Mouse (Mus musculus) CH12.LX (cell line): ENCODE data around the gene Muc4. TPM values are rescaled to one million over a fixed set of nuclear protein-coding genes. Genes with fewer than 3 reads are reported as not detected.

Experiments
- DNase-seq: peaks from one replicate; pipeline ENCODE4 v3.0.0-alpha.2; 2013; ENCODE audit errors: extremely low read depth
- H3K27ac ChIP-seq: 2 replicates; pipeline ENCODE4 v1.5.1; 2012; ENCODE audit warnings: low read depth, mild to moderate bottlenecking, control low read depth, moderate library complexity; ENCODE audit not compliant: insufficient read depth
- H3K27me3 ChIP-seq: replicated peaks from 2 replicates; pipeline ENCODE3; 2012; ENCODE audit warnings: inconsistent platforms
- H3K36me3 ChIP-seq, 2 experiments: replicated peaks in 1 of 2; 2 replicates each; pipeline versions ENCODE3 to v1.6.1; 2012; ENCODE audit warnings: inconsistent platforms in 1 of 2, low read length in 1 of 2, mild to moderate bottlenecking in 1 of 2, mixed read lengths in 1 of 2, moderate library complexity in 1 of 2; ENCODE audit not compliant: control insufficient read depth in 1 of 2, insufficient read depth in 1 of 2
- H3K4me1 ChIP-seq, 2 experiments: 2 replicates each; pipeline ENCODE4 v1.6.1; 2012; ENCODE audit warnings: inconsistent platforms in 1 of 2, moderate library complexity in 1 of 2; ENCODE audit not compliant: insufficient read depth in 2 of 2, control insufficient read depth in 1 of 2
- H3K4me2 ChIP-seq: 2 replicates; pipeline ENCODE4 v1.6.1; 2012; ENCODE audit warnings: low read depth, mild to moderate bottlenecking, control low read depth; ENCODE audit not compliant: poor library complexity, insufficient read depth, severe bottlenecking
- H3K4me3 ChIP-seq, 3 experiments: fragments of 150-350 bp in 1 of 3; sonication (generic) in 1 of 3; replicated peaks in 1 of 3; 2 replicates each; pipeline versions ENCODE3 to v1.5.1; 2011 to 2012; ENCODE audit warnings: low read depth in 2 of 3, low read length in 2 of 3, mild to moderate bottlenecking in 2 of 3, moderate library complexity in 2 of 3, control low read depth in 1 of 3, improper control_type of control experiment in 1 of 3, inconsistent platforms in 1 of 3, mixed read lengths in 1 of 3; ENCODE audit not compliant: poor library complexity in 1 of 3
- H3K79me2 ChIP-seq: replicated peaks from 2 replicates; pipeline ENCODE4 v1.6.1; 2012; ENCODE audit warnings: mild to moderate bottlenecking, moderate library complexity; ENCODE audit not compliant: control insufficient read depth, poor library complexity, insufficient read depth, severe bottlenecking; ENCODE audit errors: extremely low read depth
- H3K9ac ChIP-seq: 2 replicates; pipeline ENCODE4 v1.6.1; 2012; ENCODE audit warnings: low read depth, mild to moderate bottlenecking, control low read depth, moderate library complexity; ENCODE audit not compliant: insufficient read depth
- H3K9me3 ChIP-seq: replicated peaks from 2 replicates; pipeline ENCODE3; 2012; ENCODE audit warnings: low read length, inconsistent platforms, mixed read lengths
- CHD1 ChIP-seq: IDR thresholded peaks from 2 replicates; pipeline ENCODE4 v1.6.1; 2012; ENCODE audit warnings: low read depth, low read length, improper control_type of control experiment, inconsistent platforms
- CTCF ChIP-seq, 2 experiments: IDR thresholded peaks in 1 of 2; conservative IDR thresholded peaks in 1 of 2; 2 replicates each; pipeline ENCODE4 v1.5.1; 2011 to 2012; ENCODE audit warnings: low read depth in 2 of 2, low read length in 2 of 2, improper control_type of control experiment in 1 of 2, inconsistent platforms in 1 of 2, mild to moderate bottlenecking in 1 of 2, moderate library complexity in 1 of 2
- EP300 ChIP-seq: IDR thresholded peaks from 2 replicates; pipeline ENCODE4 v1.6.1; 2011; ENCODE audit warnings: low read length, improper control_type of control experiment
- ETS1 ChIP-seq: conservative IDR thresholded peaks from 2 replicates; pipeline ENCODE4 v1.6.1; 2012; ENCODE audit warnings: low read depth, mild to moderate bottlenecking, inconsistent platforms, low read length, improper control_type of control experiment, moderate library complexity
- IRF4 ChIP-seq: IDR thresholded peaks from 2 replicates; pipeline ENCODE4 v1.6.1; 2014; ENCODE audit warnings: low read depth, mild to moderate bottlenecking, inconsistent platforms, low read length, improper control_type of control experiment
- MAFK ChIP-seq: IDR thresholded peaks from 2 replicates; pipeline ENCODE4 v1.6.1; 2011; ENCODE audit warnings: low read length, improper control_type of control experiment; ENCODE audit not compliant: insufficient replicate concordance
- MAZ ChIP-seq: IDR thresholded peaks from 2 replicates; pipeline ENCODE4 v1.6.1; 2012; ENCODE audit warnings: low read depth, mild to moderate bottlenecking, inconsistent platforms, low read length, improper control_type of control experiment, moderate library complexity
- MEF2A ChIP-seq: IDR thresholded peaks from 2 replicates; pipeline ENCODE4 v1.6.1; 2014; ENCODE audit warnings: low read depth, mild to moderate bottlenecking, inconsistent platforms, low read length, improper control_type of control experiment, borderline replicate concordance
- MXI1 ChIP-seq: IDR thresholded peaks from 2 replicates; pipeline ENCODE4 v1.6.1; 2011; ENCODE audit warnings: mild to moderate bottlenecking, low read depth, low read length, improper control_type of control experiment
- MYC ChIP-seq: IDR thresholded peaks from 2 replicates; pipeline ENCODE4 v1.6.1; 2011; ENCODE audit warnings: low read depth, mild to moderate bottlenecking, improper control_type of control experiment, low read length
- NELFE ChIP-seq: IDR thresholded peaks from 2 replicates; pipeline ENCODE4 v1.6.1; 2011; ENCODE audit warnings: low read depth, low read length, improper control_type of control experiment
- PAX5 ChIP-seq: IDR thresholded peaks from 2 replicates; pipeline ENCODE4 v1.6.1; 2012; ENCODE audit warnings: low read length, inconsistent platforms, mixed read lengths
- RCOR1 ChIP-seq: conservative IDR thresholded peaks from 2 replicates; pipeline ENCODE4 v1.6.1; 2012; ENCODE audit warnings: low read depth, mild to moderate bottlenecking, inconsistent platforms, low read length, improper control_type of control experiment
- SMC3 ChIP-seq: IDR thresholded peaks from 2 replicates; pipeline ENCODE4 v1.6.1; 2011; ENCODE audit warnings: low read depth, low read length, improper control_type of control experiment
- TBP ChIP-seq: conservative IDR thresholded peaks from 2 replicates; pipeline ENCODE4 v1.6.1; 2011; ENCODE audit warnings: low read depth, low read length, improper control_type of control experiment
- USF1 ChIP-seq: IDR thresholded peaks from 2 replicates; pipeline ENCODE4 v1.6.1; 2014; ENCODE audit warnings: low read depth, mild to moderate bottlenecking, inconsistent platforms, low read length, improper control_type of control experiment
- USF2 ChIP-seq: conservative IDR thresholded peaks from 2 replicates; pipeline ENCODE4 v1.6.1; 2011; ENCODE audit warnings: low read depth, low read length, improper control_type of control experiment
- ZC3H11A ChIP-seq: IDR thresholded peaks from 2 replicates; pipeline ENCODE4 v1.6.1; 2012; ENCODE audit warnings: low read depth, mild to moderate bottlenecking, inconsistent platforms, low read length, improper control_type of control experiment
- ZKSCAN1 ChIP-seq: IDR thresholded peaks from 2 replicates; pipeline ENCODE4 v1.6.1; 2012; ENCODE audit warnings: low read depth, inconsistent platforms, low read length, improper control_type of control experiment, borderline replicate concordance
- ZMIZ1 ChIP-seq: IDR thresholded peaks from 2 replicates; pipeline ENCODE4 v1.6.1; 2012; ENCODE audit warnings: low read depth, mild to moderate bottlenecking, inconsistent platforms, low read length, improper control_type of control experiment
- ZNF384 ChIP-seq: IDR thresholded peaks from 2 replicates; pipeline ENCODE4 v1.6.1; 2012; ENCODE audit warnings: low read depth, low read length, improper control_type of control experiment, inconsistent platforms
- dilution Hi-C: fragments of 300-500 bp; cut with MboI; formaldehyde crosslinking; loops from 2 replicates; pipeline ENCODE4 v1.14.3; 2020; ENCODE audit warnings: low sequenced_read_pairs; ENCODE audit not compliant: extremely low pct_unique_long_range_greater_than_20kb, extremely low pct_ligation_motif_present
- in situ Hi-C: fragments of 300-500 bp; cut with MboI; formaldehyde crosslinking; loops from 3 replicates; pipeline ENCODE4 v1.14.3; 2019; ENCODE audit warnings: low sequenced_read_pairs, low pct_ligation_motif_present, low pct_unique_long_range_greater_than_20kb, mixed read lengths
- polyA plus RNA-seq: library from polyadenylated mRNA; unstranded; fragments of >175 nt; gene quantifications from 2 replicates; pipeline ENCODE4 v1.2.1, GENCODE M21; 2012; ENCODE audit warnings: low read depth; ENCODE audit not compliant: insufficient read length
- total RNA-seq, 2 experiments: library from RNA; depleted of rRNA; stranded (reverse); fragments of 300-350 nt in 1 of 2; fragments of >200 nt in 1 of 2; gene quantifications; 2 replicates each; pipeline ENCODE4 v1.2.3; 2012 to 2014

The Muc4 gene
- total and polyA plus RNA-seq, 3 experiments = 0.09 to 0.51 (median 0.34) TPM

DNA sequence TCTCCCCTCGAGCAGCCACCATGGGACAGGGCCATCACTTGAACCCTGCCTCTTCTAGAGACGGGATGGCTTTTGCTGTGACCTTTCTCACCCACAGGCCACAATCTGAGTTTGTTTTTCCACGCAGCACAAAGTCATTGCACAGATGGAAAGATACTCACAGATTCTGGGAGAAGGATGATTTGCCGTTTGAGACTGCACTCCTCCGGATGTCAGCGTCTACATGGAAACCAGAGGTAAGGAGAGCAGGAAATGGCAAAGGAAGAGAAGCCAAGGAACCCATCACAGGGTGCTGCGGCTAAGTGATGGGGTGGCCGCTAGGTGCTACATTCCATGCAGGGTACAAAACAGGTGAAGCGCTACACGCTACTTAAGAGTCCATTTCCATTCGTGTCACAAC lies 93.4 kb downstream of the Muc4 start:
- no peak for DNase-seq
- no peaks in the 10 kb centered on the region for H3K27me3 ChIP-seq
- no peak overlapping the region for H3K9ac ChIP-seq
- H3K4me1 ChIP-seq = no peaks in the 10 kb centered on the region
- no peaks in the 10 kb centered on the region for H3K9me3 ChIP-seq
- dilution Hi-C loops (no loop called here), in situ Hi-C loops (no loop called here)
- H3K79me2 ChIP-seq = no peaks in the 10 kb centered on the region
- no peak overlapping the region for H3K27ac ChIP-seq
- no peak overlapping the region for H3K4me2 ChIP-seq
- H3K36me3 ChIP-seq = peaks cover 42 to 84% of the 10 kb centered on the region in 2 experiments
- H3K4me3 ChIP-seq = no peak overlapping the region
- TF ChIP-seq PAX5 = no peak
- TF ChIP-seq MEF2A = no peak
- TF ChIP-seq USF2 = no peak
- no peak for TF ChIP-seq MYC
- no peak for TF ChIP-seq CHD1
- TF ChIP-seq ETS1 = no peak
- no peak for TF ChIP-seq ZNF384
- TF ChIP-seq USF1 = no peak
- TF ChIP-seq MAFK = no peak
- no peak for TF ChIP-seq SMC3
- TF ChIP-seq ZMIZ1 = no peak
- TF ChIP-seq CTCF (conservative IDR thresholded peaks at IDR 0.05 in 1 of 2, IDR thresholded peaks at IDR 0.05 in 1 of 2; ENCODE audit: low read depth in 2 of 2, low read length in 2 of 2) = no peak
- no peak for TF ChIP-seq MXI1
- no peak for TF ChIP-seq ZC3H11A
- no peak for TF ChIP-seq EP300
- no peak for TF ChIP-seq IRF4
- TF ChIP-seq NELFE = no peak

DNA sequence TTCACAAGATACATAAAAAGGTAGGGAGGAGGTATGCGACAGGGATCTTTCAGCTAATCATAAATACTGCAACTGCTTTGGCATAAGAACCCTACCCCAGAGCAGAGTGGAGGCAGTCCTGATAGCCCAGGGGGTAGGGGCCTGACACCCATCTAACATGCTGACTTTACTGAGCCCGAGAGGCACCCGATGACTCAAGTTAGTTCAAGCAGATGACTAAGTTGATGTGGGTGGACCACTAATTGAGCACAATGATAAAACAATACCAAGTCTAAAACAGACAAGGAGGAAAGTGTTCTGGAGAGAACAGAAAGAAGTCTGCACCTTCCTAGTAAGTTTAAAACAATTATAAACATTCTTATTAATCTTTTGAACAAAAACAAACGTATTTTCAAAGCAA lies 95.8 kb downstream of the Muc4 start:
- H3K27me3 ChIP-seq = no peaks in the 10 kb centered on the region
- no peaks in the 10 kb centered on the region for H3K9me3 ChIP-seq
- DNase-seq = no peak
- H3K9ac ChIP-seq = no peak overlapping the region
- H3K36me3 ChIP-seq = peaks cover 32 to 81% of the 10 kb centered on the region in 2 experiments
- no peak overlapping the region for H3K27ac ChIP-seq
- H3K4me1 ChIP-seq = no peaks in the 10 kb centered on the region
- no peak overlapping the region for H3K4me3 ChIP-seq
- TF ChIP-seq MAZ (no peak), ZC3H11A (no peak), ZNF384 (no peak), ETS1 (no peak), TBP (no peak), EP300 (no peak), RCOR1 (no peak), ZKSCAN1 (no peak)
- no peaks in the 10 kb centered on the region for H3K79me2 ChIP-seq
- in situ Hi-C loops (no loop called here), dilution Hi-C loops (no loop called here)
- H3K4me2 ChIP-seq = no peak overlapping the region

Other genes with a start within 250 kb of the Muc4 start
- gene Slc51a, start 248.0 kb upstream of the Muc4 start, total RNA-seq (2012; rRNA removed) = 0.08 and 0.21 TPM in 2 replicates
- gene Slc51a, start 248.0 kb upstream of the Muc4 start, total RNA-seq (2014; rRNA removed) = not detected in 2 replicates
- gene Slc51a, start 248.0 kb upstream of the Muc4 start, polyA plus RNA-seq = 0.17 TPM in 1 of 2 replicates, not detected in the other
- not detected in 2 replicates for gene Zdhhc19, start 239.6 kb upstream of the Muc4 start, total RNA-seq (2012; rRNA removed)
- not detected in 2 replicates for gene Zdhhc19, start 239.6 kb upstream of the Muc4 start, total RNA-seq (2014; rRNA removed)
- not detected in 2 replicates for gene Zdhhc19, start 239.6 kb upstream of the Muc4 start, polyA plus RNA-seq
- gene Tfrc, start 127.0 kb upstream of the Muc4 start, total RNA-seq (2012; rRNA removed) = 328 and 358 TPM in 2 replicates
- gene Tfrc, start 127.0 kb upstream of the Muc4 start, total RNA-seq (2014; rRNA removed) = 840 and 921 TPM in 2 replicates
- gene Tfrc, start 127.0 kb upstream of the Muc4 start, polyA plus RNA-seq = 186 and 190 TPM in 2 replicates
- gene Tnk2, start 92.0 kb upstream of the Muc4 start, total RNA-seq (2012; rRNA removed) = 31.9 and 35.9 TPM in 2 replicates
- 14.7 and 18.8 TPM in 2 replicates for gene Tnk2, start 92.0 kb upstream of the Muc4 start, total RNA-seq (2014; rRNA removed)
- 62.2 and 67.7 TPM in 2 replicates for gene Tnk2, start 92.0 kb upstream of the Muc4 start, polyA plus RNA-seq
- 0.21 and 0.42 TPM in 2 replicates for gene Muc20, start 61.5 kb downstream of the Muc4 start, total RNA-seq (2012; rRNA removed)
- gene Muc20, start 61.5 kb downstream of the Muc4 start, total RNA-seq (2014; rRNA removed) = 0.16 and 0.36 TPM in 2 replicates
- 0.87 and 1.4 TPM in 2 replicates for gene Muc20, start 61.5 kb downstream of the Muc4 start, polyA plus RNA-seq
- not detected in 2 replicates for gene Smbd1, start 74.6 kb downstream of the Muc4 start, total RNA-seq (2012; rRNA removed)
- gene Smbd1, start 74.6 kb downstream of the Muc4 start, total RNA-seq (2014; rRNA removed) = not detected in 2 replicates
- gene Smbd1, start 74.6 kb downstream of the Muc4 start, polyA plus RNA-seq = not detected in 2 replicates
- gene Fyttd1, start 141.6 kb downstream of the Muc4 start, total RNA-seq (2012; rRNA removed) = 163 and 168 TPM in 2 replicates
- 264 and 297 TPM in 2 replicates for gene Fyttd1, start 141.6 kb downstream of the Muc4 start, total RNA-seq (2014; rRNA removed)
- 148 and 164 TPM in 2 replicates for gene Fyttd1, start 141.6 kb downstream of the Muc4 start, polyA plus RNA-seq
- 21.0 and 28.0 TPM in 2 replicates for gene Rubcn, start 141.9 kb downstream of the Muc4 start, total RNA-seq (2012; rRNA removed)
- 38.3 and 40.4 TPM in 2 replicates for gene Rubcn, start 141.9 kb downstream of the Muc4 start, total RNA-seq (2014; rRNA removed)
- gene Rubcn, start 141.9 kb downstream of the Muc4 start, polyA plus RNA-seq = 22.2 and 27.7 TPM in 2 replicates
- 11.4 and 11.9 TPM in 2 replicates for gene Lrch3, start 178.2 kb downstream of the Muc4 start, total RNA-seq (2012; rRNA removed)
- gene Lrch3, start 178.2 kb downstream of the Muc4 start, total RNA-seq (2014; rRNA removed) = 15.6 and 16.1 TPM in 2 replicates
- gene Lrch3, start 178.2 kb downstream of the Muc4 start, polyA plus RNA-seq = 16.6 and 20.7 TPM in 2 replicates